Mouse (Mus musculus) frontal cortex, postnatal 10 days (tissue): ENCODE data around the gene Fpgs.

Source experiments
- DNase-seq, 2 experiments: peaks; one replicate each; pipeline ENCODE4 v3.0.0; 2022; ENCODE audit warnings: low spot score in 2 of 2, mixed read lengths in 1 of 2

The Fpgs gene

GRCm38 (mm10) chr2:32671907-32672595 is 31.9 kb downstream of the Fpgs start:
- no peak for DNase-seq

GRCm38 (mm10) chr2:32671147-32671546 is 32.8 kb downstream of the Fpgs start:
- no peak for DNase-seq

GRCm38 (mm10) chr2:32669876-32670275 is 34.1 kb downstream of the Fpgs start:
- no peak for DNase-seq

- no peak for DNase-seq
Measured at GRCm38 (mm10) chr2:32668176-32668575, 35.8 kb downstream of the Fpgs start.

- DNase-seq: no peak
Measured at GRCm38 (mm10) chr2:32667775-32668174, 36.2 kb downstream of the Fpgs start.

GRCm38 (mm10) chr2:32665853-32666252 is 38.1 kb downstream of the Fpgs start:
- no peak for DNase-seq

GRCm38 (mm10) chr2:32665345-32665744 is 38.6 kb downstream of the Fpgs start:
- DNase-seq: no peak

GRCm38 (mm10) chr2:32662291-32662690 is 41.7 kb downstream of the Fpgs start:
- DNase-seq: no peak

GRCm38 (mm10) chr2:32661509-32662107 is 42.3 kb downstream of the Fpgs start:
- no peak for DNase-seq

GRCm38 (mm10) chr2:32658873-32659272 is 45.1 kb downstream of the Fpgs start:
- DNase-seq: no peak

GRCm38 (mm10) chr2:32655826-32656225 is 48.1 kb downstream of the Fpgs start:
- DNase-seq: no peak

- no peak for DNase-seq
Measured at GRCm38 (mm10) chr2:32655394-32655744, 48.6 kb downstream of the Fpgs start.

GRCm38 (mm10) chr2:32654743-32655393 is 49.1 kb downstream of the Fpgs start:
- no peak for DNase-seq

GRCm38 (mm10) chr2:32653764-32654163 is 50.2 kb downstream of the Fpgs start:
- DNase-seq: no peak

- DNase-seq: no peak
Measured at GRCm38 (mm10) chr2:32647366-32647765, 56.6 kb downstream of the Fpgs start.

GRCm38 (mm10) chr2:32646379-32647056 is 57.4 kb downstream of the Fpgs start, which contains the start of gene Eng:
Gene Eng (plus strand): TSS chr2:32646595.
- DNase-seq: peak in 1 of 2 experiments; percentile 36

- no peak for DNase-seq
Measured at GRCm38 (mm10) chr2:32645647-32646046, 58.3 kb downstream of the Fpgs start.

- no peak for DNase-seq
Measured at GRCm38 (mm10) chr2:32644799-32645475, 59.0 kb downstream of the Fpgs start.

GRCm38 (mm10) chr2:32644083-32644482 is 59.9 kb downstream of the Fpgs start:
- no peak for DNase-seq

GRCm38 (mm10) chr2:32642813-32643212 is 61.1 kb downstream of the Fpgs start:
- DNase-seq: no peak

GRCm38 (mm10) chr2:32641810-32642209 is 62.1 kb downstream of the Fpgs start:
- no peak for DNase-seq

- DNase-seq: no peak
Measured at GRCm38 (mm10) chr2:32640550-32641051, 63.3 kb downstream of the Fpgs start.
